Mouse (Mus musculus) erythroblast, adult 5-6 weeks (primary cell): ENCODE data around the gene Med10. TPM values are rescaled to one million over a fixed set of nuclear protein-coding genes. Genes with fewer than 3 reads are reported as not detected.

Experiments
- ATAC-seq: replicated peaks from 2 replicates; pipeline ENCODE4 v1.8.0; 2016; ENCODE audit warnings: moderate number of reproducible peaks, mild to moderate bottlenecking, moderate TSS enrichment, inconsistent platforms; ENCODE audit not compliant: poor library complexity, low FRiP score, severe bottlenecking
- total RNA-seq, 2 experiments: library from RNA; stranded (forward) in 1 of 2; stranded (reverse) in 1 of 2; fragments of 150-400 nt in 1 of 2; fragments of 200-764, 138-1000 nt in 1 of 2; gene quantifications; 2 replicates each; pipeline versions ENCODE4 v1.2.3 to v1.2.4; 2015 to 2017; ENCODE audit warnings: low replicate concordance in 2 of 2

Gene Med10
- 13.2 and 15.8 TPM in 2 replicates for total RNA-seq (2015; ENCODE audit: low replicate concordance)
- total RNA-seq (2017; ENCODE audit: low replicate concordance): 18.9 and 26.3 TPM in 2 replicates

DNA sequence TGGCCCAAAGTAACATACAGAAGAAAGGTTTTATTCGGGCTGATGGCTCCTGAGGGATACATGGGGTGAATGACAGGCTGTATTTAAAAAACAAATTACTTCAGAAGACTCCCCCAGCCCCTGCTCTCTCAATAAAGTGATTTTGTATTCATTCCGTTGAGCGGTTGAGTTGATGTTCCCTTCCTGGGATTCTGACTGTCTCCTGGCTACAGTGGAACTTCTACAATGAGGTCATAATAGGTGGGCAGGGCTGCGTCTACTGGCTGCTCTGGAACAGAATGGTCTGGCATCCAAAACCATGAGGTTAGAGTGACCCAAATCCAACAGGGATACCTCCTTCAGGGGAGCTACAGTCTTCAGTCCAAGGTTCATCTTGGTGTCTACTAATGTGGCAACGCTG, at the start of gene Med10:
Gene Med10 (plus strand): TSS at position 301 of the 400 bp plus-strand sequence.
- no peak for ATAC-seq

- no peak for ATAC-seq
Measured at GRCm38 (mm10) chr13:69752875-69753274, 49.3 kb upstream of the Med10 start.

DNA sequence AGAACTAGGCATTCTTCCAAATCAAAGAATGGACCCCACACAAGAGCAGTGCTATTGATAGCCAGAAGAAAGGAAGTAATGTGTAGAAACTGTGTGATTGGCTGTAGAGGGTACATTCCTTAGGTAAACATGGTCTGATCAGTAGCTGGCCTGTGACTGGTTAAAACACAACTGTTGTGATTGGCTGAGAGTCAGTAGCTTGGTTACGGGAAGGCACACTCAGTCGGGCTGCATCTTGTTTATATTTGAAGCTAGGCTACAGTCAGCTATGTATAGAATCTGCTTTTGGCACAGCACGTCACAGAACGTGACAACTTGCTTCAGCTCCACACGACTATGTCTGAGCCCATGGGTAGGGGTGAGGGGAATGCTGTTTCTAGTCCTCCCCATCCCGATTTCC, 43.2 kb upstream of the Med10 start:
- no peak for ATAC-seq

DNA sequence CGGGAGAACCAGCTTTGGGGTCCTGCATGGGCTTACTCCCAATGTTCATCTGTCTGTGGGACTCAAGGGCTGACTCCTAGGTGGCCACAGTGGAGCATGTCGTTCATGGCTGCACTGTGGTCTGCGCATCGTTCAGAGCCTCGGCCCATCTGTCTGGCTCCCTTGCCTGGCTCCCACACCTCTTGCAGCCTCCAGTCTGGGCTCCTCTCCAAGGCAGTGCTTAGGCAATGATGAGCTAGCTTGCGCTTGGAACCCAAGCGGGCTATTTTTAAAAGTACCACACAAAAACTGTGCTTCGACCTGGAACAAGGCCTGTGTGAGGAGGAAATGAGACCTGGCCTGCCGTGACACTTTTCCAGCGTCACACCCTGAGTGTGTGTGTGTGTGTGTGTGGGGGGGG, 40.8 kb upstream of the Med10 start:
- no peak for ATAC-seq

DNA sequence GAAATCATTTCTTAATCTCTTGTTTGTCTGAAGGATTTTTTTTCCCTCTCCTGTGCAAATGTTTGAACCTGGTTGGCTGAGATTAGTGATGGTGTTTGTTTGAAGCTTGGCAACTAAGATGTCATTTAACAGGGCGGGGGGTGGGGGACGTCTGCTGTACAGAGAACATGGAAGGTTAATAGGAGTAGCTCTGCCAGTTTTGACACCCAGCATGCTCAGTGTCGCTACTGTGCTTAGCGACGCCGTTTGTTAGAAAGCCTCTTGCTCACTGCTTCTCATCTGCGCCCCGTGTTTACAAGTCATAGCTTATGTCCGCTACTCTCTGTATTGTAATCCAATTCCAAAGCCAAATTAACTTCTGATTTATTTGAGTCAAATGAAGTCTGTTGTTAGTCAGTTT, 37.5 kb upstream of the Med10 start:
- no peak for ATAC-seq

- ATAC-seq: no peak
Measured at GRCm38 (mm10) chr13:69768152-69768551, 34.0 kb upstream of the Med10 start.

GRCm38 (mm10) chr13:69770538-69771456, 31.4 kb upstream of the Med10 start:
- ATAC-seq: no peak

DNA sequence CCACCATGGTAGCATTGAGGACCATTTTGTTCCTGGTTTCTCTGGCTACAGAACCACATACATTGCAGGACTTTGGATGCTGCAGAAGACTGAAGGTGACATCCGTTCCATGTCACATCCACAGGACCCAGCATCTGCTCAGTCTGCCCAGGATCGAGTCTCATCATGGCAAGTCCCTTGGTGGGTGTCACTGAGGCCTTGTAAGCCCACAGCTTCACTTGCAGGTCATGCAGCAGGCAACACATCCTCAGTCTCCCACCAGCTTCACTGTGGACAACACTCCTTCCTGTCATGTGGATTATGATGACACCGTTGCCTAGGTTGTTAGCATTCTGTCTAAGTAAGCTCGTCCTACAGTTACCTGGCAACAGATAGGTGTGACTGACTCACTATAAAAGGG, 29.8 kb upstream of the Med10 start:
- no peak for ATAC-seq

- ATAC-seq: no peak
Measured at GRCm38 (mm10) chr13:69778221-69778620, 24.0 kb upstream of the Med10 start.

GRCm38 (mm10) chr13:69788704-69789103, 13.5 kb upstream of the Med10 start:
- no peak for ATAC-seq

DNA sequence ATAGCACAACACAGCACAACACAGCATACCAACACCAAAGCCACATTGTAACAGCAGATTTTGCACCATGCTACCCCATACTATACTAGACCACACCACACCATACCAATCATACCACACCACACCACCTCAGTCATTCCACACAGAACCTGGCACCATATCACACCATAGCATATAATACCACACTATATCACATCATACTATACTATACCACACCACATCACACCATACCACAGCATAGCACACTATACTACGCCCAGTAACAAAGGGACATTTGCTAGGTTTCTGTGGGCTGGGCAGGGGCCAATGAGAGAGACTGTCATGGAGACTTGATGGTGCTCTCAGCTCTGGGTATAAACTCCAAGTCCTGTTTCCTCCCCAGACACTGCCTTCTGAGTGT, 10.4 kb upstream of the Med10 start:
- ATAC-seq: no peak

DNA sequence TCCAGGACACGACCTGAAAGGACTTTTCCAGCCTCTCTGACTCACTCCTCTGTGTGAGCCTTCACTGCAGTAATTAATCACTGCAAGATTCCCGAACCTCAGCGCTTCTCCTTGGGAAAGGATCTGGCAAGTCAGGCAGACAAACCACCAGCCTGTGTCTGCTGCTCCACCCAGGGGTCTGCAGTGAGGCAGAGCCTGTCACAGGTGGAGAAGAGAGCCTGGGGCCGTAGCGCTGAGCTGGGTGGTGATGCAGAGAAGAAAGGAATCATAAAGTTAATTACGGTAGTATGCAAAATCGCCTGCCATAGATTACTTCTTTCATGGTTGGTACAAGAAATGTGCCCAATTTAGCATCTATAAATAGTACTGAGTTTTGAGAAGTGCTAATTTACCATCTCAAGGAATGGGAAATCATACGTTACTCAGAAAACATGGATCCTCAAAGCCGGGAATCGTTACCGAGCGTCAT, 9.6 kb upstream of the Med10 start:
- ATAC-seq: no peak

- no peak for ATAC-seq
Measured at GRCm38 (mm10) chr13:69794808-69795207, 7.4 kb upstream of the Med10 start.

- ATAC-seq: peak; percentile 90
Measured at GRCm38 (mm10) chr13:69809681-69810611, 7.8 kb downstream of the Med10 start.

DNA sequence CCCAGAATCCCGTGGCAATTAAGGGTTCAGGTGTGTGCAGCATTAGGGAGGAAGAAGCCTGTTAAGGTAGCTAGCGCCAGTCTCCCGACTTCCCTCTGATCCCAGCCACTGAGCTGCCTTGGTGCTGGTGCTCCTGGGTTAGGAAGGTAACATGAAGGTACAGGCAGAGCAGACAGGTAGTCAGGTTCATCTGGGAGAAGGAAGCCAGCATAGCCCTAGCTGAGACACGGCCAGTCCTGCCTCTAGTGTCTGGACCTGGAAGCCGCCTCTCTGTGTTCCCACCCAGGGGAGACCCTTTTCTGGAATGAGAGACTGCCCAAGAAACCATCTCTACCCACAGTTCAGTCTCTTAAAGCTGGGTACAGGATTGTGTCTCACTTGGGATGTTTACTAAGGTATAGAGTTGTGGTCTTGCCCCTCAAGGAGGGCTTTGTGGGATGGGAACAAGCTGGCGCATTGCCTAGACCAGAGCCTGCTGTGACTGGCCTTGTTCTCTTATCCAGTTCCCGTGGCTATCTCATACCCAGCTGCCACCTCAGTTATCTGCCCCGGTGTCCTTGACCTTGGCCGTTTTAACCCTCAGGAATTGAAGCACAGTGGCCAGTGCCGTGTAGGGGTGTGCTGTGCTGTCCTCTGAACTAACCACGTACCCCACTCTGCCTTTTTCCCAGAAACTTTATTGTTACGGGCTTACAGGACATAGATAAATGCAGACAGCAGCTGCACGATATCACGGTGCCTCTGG, 8.9 kb downstream of the Med10 start:
- ATAC-seq: no peak

GRCm38 (mm10) chr13:69813870-69814269, 11.7 kb downstream of the Med10 start:
- ATAC-seq: no peak

DNA sequence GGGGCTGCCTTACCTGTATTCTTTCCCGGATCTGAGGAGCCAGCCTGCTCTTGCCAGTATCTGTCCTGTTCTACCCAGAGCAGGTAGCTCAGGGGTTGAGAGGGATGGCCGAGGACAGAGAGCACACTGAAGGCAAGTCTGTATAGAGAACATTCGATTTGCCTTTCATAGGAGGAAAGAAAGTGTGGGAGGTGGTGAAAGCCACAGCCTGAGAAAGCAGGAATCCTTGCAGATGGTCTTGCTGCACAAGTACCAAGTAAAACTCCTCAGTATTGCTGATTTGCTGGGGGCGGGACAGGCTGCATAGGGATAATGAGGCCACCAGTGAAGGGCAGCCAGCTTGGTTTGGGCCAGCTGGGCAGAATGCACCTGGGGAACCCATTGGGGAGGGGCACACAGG, 16.1 kb downstream of the Med10 start:
- ATAC-seq: no peak

- ATAC-seq: no peak
Measured at GRCm38 (mm10) chr13:69821169-69821822, 19.1 kb downstream of the Med10 start.

DNA sequence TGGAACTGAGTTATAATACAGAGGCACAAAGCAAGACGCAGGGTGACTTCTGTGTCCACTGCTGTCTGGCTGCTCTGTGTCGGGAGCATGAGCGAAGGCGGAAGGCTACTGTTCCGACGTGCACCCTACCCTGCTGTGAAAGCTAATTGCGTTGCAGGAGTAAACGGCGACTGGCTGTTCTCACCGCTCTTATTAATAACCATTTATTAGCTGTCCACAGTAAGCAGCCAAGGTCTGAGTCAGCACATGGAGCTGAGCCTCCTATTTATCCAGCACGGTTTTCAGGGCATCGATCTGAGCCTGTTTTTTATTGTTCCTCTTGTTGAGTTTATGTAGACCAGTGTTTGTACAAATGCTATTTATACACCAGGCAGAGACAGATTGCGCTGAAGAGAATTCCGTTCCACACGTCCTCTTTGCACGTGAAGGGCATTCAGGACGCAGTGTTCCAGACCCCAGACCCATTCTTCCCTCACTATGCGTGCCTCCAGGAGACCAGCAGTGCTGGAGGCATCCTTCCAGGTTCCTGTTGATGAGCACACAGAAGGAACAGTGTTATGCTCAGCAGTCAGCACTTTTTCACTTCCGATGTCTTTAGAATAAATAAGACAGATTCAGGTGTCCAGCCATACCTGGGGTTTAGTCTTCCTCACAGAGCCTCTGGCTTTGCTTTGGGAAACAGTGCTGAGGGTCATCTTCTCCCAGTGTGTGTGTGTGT, 21.9 kb downstream of the Med10 start:
- no peak for ATAC-seq
